Mouse (Mus musculus) lung, postnatal 0 days (tissue): ENCODE data around the gene Them7. TPM values are rescaled to one million over a fixed set of nuclear protein-coding genes. Genes with fewer than 3 reads are reported as not detected.
A peak's percentile ranks its signal among the peaks of the same experiment; 100 is the strongest.

Experiments used
- ATAC-seq: fragments of 200-750 bp; cut with Nextera tagmentation; 2 replicates; pipeline ENCODE4 v1.8.0; 2017; ENCODE audit warnings: moderate library complexity
- DNase-seq: peaks from one replicate; pipeline ENCODE4 v3.0.0-alpha.2; 2016; ENCODE audit warnings: low spot score
- H3K27ac ChIP-seq: fragments of 300-500 bp; sonication (generic); 2 replicates; pipeline ENCODE4 v1.5.1; 2014; ENCODE audit warnings: antibody characterized with exemption, mild to moderate bottlenecking, low read length, mixed read lengths
- H3K27me3 ChIP-seq: fragments of 300-500 bp; sonication (generic); replicated peaks from 2 replicates; pipeline ENCODE4 v1.6.1; 2014; ENCODE audit warnings: low read length, mixed read lengths; ENCODE audit not compliant: insufficient read depth
- H3K36me3 ChIP-seq: fragments of 300-500 bp; sonication (generic); 2 replicates; pipeline ENCODE4 v1.6.1; 2014; ENCODE audit warnings: low read length, mixed read lengths; ENCODE audit not compliant: insufficient read depth
- H3K4me1 ChIP-seq: fragments of 300-500 bp; sonication (generic); 2 replicates; pipeline ENCODE4 v1.6.1; 2014; ENCODE audit warnings: antibody characterized with exemption, low read depth, low read length, mixed read lengths; ENCODE audit not compliant: insufficient read depth
- H3K4me2 ChIP-seq: fragments of 300-500 bp; sonication (generic); replicated peaks from 2 replicates; pipeline ENCODE4 v1.6.1; 2014; ENCODE audit warnings: low read depth, mild to moderate bottlenecking, low read length, moderate library complexity, mixed read lengths
- H3K4me3 ChIP-seq: fragments of 300-500 bp; sonication (generic); 2 replicates; pipeline ENCODE4 v1.5.1; 2014; ENCODE audit warnings: low read depth, low read length
- H3K9ac ChIP-seq: fragments of 300-500 bp; sonication (generic); replicated peaks from 2 replicates; pipeline ENCODE4 v1.6.1; 2014; ENCODE audit warnings: low read depth, mild to moderate bottlenecking
- H3K9me3 ChIP-seq: fragments of 300-500 bp; sonication (generic); 2 replicates; pipeline ENCODE4 v1.6.1; 2016; ENCODE audit warnings: low read length, mixed read lengths
- CTCF ChIP-seq: IDR thresholded peaks from 2 replicates; pipeline ENCODE4 v1.5.1; 2016; ENCODE audit warnings: antibody characterized with exemption, mild to moderate bottlenecking
- EP300 ChIP-seq: IDR thresholded peaks from 2 replicates; pipeline ENCODE4 v1.6.1; 2016; ENCODE audit warnings: antibody characterized with exemption, mild to moderate bottlenecking, control low read depth
- WGBS: fragments of 180-500 bp; shearing (Covaris S2); extraction: QIAGEN DNeasy Blood & Tissue Kit; methylation state at CpG from one replicate; pipeline ENCODE4 v1.1.7; 2014; 5-methylcytosine and 5-hydroxymethylcytosine counted together
- polyA plus RNA-seq: library from polyadenylated mRNA; unstranded; fragments of >200 nt; fragmentation: Nextera tagmentation; extraction: Ambion mirVana; gene quantifications from 2 replicates; pipeline ENCODE4 v1.2.1, GENCODE M21; 2015

Them7 gene
- polyA plus RNA-seq, 1 experiment from 2014 or later: not detected

DNA sequence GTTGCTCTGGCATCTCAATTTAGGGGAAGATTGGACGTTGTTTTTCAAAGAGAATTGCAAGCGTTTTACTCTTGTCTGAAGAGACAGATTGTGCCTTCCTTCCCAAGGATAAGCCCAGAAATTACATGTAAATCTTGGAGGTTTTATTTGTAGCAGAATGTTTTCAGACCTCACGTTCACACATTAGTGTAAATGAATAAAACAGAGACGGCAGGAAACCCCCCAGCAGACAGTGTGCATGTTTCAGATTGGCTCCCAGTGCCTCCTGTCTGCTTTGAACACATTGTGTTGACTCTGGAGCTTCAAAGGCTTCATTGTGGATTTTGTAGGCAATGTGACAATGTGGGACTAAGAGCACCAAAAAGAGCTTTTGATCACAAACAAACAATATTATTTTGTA lies 60.7 kb downstream of the Them7 start:
- Histone ChIP-seq H3K4me2 (no peak overlapping the region), H3K9me3 (no peaks in the 10 kb centered on the region), H3K27me3 (no peaks in the 10 kb centered on the region), H3K4me1 (no peaks in the 10 kb centered on the region), H3K36me3 (no peaks in the 10 kb centered on the region), H3K27ac (no peak overlapping the region), H3K4me3 (no peak overlapping the region), H3K9ac (no peak overlapping the region)
- DNase-seq (no peak), ATAC-seq (no peak)
- TF ChIP-seq EP300 (no peak), CTCF (no peak)
- WGBS: 66% methylated on average over 4 of the region's 4 CpGs

DNA sequence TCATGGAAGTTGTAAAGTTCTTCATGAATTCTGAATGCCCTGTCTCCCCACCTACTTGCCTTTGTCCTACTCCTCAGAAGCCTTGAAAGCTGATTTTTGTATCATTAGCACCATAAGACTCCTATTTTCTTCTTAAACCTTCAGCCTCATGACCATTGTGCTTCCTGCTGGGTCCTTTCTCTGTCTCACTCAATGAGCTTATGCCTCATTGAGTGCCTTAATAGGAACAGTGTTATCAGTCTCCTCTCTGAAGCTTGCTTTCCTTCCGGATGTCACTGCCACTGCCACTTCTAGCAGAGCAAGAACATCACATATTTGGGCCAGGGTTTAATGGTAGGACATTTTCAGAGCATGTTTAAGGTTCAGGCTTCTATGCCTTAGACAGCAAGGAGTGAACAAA lies 71.7 kb downstream of the Them7 start:
- no peaks in the 10 kb centered on the region for H3K9me3 ChIP-seq
- TF ChIP-seq CTCF: no peak
- no peak for TF ChIP-seq EP300

DNA sequence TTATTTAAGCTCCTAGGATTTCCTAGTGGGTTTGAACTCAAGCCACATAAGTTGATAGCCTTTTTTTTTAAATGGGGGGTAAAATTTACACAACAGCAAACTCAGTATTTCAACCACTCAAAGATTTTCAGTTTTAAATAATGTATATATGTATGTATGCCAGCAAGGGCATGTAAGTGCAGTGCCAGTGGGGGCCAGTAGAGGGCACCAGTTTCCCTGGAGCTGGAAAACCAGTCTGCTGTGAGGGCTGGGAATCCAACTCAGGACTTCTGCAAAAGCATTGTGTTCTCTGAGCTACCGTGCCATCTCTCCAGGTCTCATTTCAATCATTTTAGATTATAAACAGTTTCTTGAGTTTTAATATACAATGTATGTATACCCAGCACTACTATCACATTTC lies 74.8 kb downstream of the Them7 start:
- no peaks in the 10 kb centered on the region for H3K36me3 ChIP-seq
- no peaks in the 10 kb centered on the region for H3K27me3 ChIP-seq
- WGBS: 95% methylated on average over 1 of the region's 1 CpGs
- H3K4me3 ChIP-seq: no peak overlapping the region
- no peaks in the 10 kb centered on the region for H3K9me3 ChIP-seq
- ATAC-seq (no peak), DNase-seq (no peak)
- H3K4me2 ChIP-seq: no peak overlapping the region
- no peaks in the 10 kb centered on the region for H3K4me1 ChIP-seq
- TF ChIP-seq EP300 (no peak), CTCF (peak; percentile 38)
- H3K27ac ChIP-seq: no peak overlapping the region
- no peak overlapping the region for H3K9ac ChIP-seq

More for the DNA sequence above, 71.7 kb downstream of the Them7 start:
- no peaks in the 10 kb centered on the region for H3K36me3 ChIP-seq
- no peak overlapping the region for H3K4me3 ChIP-seq
- WGBS: 54% methylated on average over 1 of the region's 1 CpGs
- H3K4me1 ChIP-seq: no peaks in the 10 kb centered on the region
- no peak overlapping the region for H3K27ac ChIP-seq
- H3K4me2 ChIP-seq: no peak overlapping the region
- ATAC-seq: no peak
- no peaks in the 10 kb centered on the region for H3K27me3 ChIP-seq
- DNase-seq: no peak
- no peak overlapping the region for H3K9ac ChIP-seq

DNA sequence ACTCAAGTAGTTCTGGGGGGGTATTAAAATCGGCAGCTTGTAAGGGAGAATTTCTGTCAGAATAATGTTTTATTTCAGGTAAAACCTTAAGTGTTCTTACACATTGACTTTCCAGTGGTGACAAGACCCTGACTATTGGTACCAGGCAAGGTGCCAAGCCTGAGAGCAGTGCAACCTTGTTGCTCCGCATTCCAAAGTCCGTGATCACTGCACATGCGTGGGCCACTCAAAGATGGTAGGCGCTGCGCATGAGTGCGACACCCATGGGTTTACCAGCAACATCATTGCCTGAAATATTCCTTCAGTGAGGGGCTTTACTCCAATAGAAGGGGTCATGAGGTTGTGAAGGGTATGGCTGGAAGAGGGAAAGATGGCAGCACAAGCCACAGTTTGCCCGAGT lies 77.0 kb downstream of the Them7 start:
- Histone ChIP-seq H3K27ac (no peak overlapping the region), H3K4me2 (no peak overlapping the region), H3K9me3 (no peaks in the 10 kb centered on the region), H3K4me3 (no peak overlapping the region), H3K9ac (no peak overlapping the region), H3K27me3 (no peaks in the 10 kb centered on the region), H3K36me3 (no peaks in the 10 kb centered on the region), H3K4me1 (no peaks in the 10 kb centered on the region)
- TF ChIP-seq EP300: no peak
- no peak for TF ChIP-seq CTCF
- 71% methylated on average over 8 of the region's 8 CpGs for WGBS
- DNase-seq (peak; percentile 15), ATAC-seq (no peak)

DNA sequence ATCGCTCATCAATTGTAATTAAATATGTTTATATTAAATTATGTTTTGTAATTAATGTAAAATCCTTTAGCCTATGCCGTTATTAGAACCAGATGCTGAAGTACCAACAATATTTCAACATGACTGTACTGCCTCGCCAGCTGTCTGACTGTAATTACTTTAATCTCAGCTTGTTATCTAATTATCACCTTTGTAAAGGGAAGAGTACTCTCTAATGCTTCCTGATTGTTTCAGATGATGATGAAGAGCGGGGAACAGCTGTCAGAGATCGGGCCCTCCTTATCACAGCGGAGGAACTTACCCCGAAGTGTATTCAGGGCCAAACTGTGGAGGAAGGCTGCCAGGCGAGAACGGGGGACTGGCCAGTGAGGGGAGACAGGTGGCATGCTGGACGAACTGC lies 77.4 kb downstream of the Them7 start:
- Histone ChIP-seq H3K27ac (no peak overlapping the region), H3K4me3 (no peak overlapping the region), H3K9me3 (no peaks in the 10 kb centered on the region), H3K4me2 (no peak overlapping the region), H3K9ac (no peak overlapping the region), H3K4me1 (no peaks in the 10 kb centered on the region), H3K27me3 (no peaks in the 10 kb centered on the region), H3K36me3 (no peaks in the 10 kb centered on the region)
- WGBS: 34% methylated on average over 10 of the region's 10 CpGs
- DNase-seq (no peak), ATAC-seq (no peak)
- TF ChIP-seq EP300 (no peak), CTCF (no peak)

DNA sequence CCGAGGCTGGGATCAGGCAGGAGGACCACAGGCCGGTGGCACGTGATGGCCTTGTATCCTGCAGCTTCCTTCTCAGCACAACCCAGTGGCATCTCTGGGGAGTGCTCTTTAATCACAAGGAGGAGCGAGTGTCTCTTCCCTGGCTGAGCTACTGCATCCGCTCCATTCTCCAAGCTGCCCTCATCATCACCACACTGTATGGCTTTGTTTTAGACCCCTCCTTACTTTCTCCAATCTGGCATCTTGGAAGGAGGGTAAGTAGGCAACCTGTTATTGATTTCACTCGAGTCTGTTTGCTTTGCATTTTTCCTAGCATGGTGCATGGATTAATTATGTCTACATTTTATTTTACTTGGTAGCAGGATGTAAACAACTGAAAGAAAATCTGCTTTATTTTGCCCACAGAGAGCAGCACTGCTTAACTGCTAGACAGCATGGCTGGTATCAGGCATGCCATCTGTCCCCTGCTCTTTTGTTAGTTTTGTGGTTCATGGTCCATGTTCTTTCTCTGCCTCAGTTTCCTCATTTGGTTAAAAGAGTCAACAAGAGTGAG lies 79.9 kb downstream of the Them7 start:
- no peak overlapping the region for H3K4me3 ChIP-seq
- ATAC-seq (no peak), DNase-seq (no peak)
- H3K27ac ChIP-seq: no peak overlapping the region
- H3K9me3 ChIP-seq: no peaks in the 10 kb centered on the region
- H3K27me3 ChIP-seq: no peaks in the 10 kb centered on the region
- H3K4me2 ChIP-seq: no peak overlapping the region
- no peak overlapping the region for H3K9ac ChIP-seq
- H3K36me3 ChIP-seq: no peaks in the 10 kb centered on the region
- 58% methylated on average over 6 of the region's 6 CpGs for WGBS
- H3K4me1 ChIP-seq: no peaks in the 10 kb centered on the region
- TF ChIP-seq EP300 (no peak), CTCF (no peak)

DNA sequence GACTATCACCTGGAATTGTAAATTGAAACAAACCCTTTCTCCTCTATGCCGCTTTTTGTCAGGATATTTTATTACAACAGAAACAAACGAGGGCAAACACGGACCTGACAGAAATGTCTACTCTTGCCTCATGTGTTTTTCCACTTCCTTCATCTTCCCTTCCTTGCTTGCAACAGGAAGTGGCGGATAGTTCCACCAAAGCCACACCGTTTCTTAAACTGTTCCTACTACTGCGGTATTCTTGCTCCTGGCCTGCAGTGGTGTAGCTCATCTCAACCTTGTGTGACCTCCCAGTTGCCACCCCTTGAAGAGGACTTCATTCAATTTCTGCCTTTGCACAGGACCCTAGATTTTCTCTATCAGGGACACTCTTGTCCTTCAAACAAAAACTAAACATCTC lies 81.8 kb downstream of the Them7 start:
- Histone ChIP-seq H3K4me3 (no peak overlapping the region), H3K27me3 (no peaks in the 10 kb centered on the region), H3K9me3 (no peaks in the 10 kb centered on the region), H3K36me3 (no peaks in the 10 kb centered on the region), H3K9ac (no peak overlapping the region), H3K4me1 (no peaks in the 10 kb centered on the region), H3K4me2 (no peak overlapping the region), H3K27ac (no peak overlapping the region)
- WGBS: 80% methylated on average over 6 of the region's 6 CpGs
- ATAC-seq (no peak), DNase-seq (no peak)
- TF ChIP-seq EP300 (no peak), CTCF (no peak)
